Mouse (Mus musculus) cortical plate, adult 2 months (tissue): ENCODE data around the gene Cbwd1. TPM values are rescaled to one million over a fixed set of nuclear protein-coding genes. Genes with fewer than 3 reads are reported as not detected.
A peak's percentile ranks its signal among the peaks of the same experiment; 100 is the strongest.
"Not testable (repeated sequence)": the region's sequence is repeated elsewhere in the genome, so short reads cannot be mapped to it uniquely, and the experiment has no call there.

Experiments
- H3K27ac ChIP-seq: fragments of 200-500 bp; 2 replicates; pipeline ENCODE4 v1.5.1; 2012; ENCODE audit warnings: low read length, control low read depth, inconsistent platforms; ENCODE audit not compliant: insufficient read depth
- H3K4me1 ChIP-seq: fragments of 200-500 bp; 2 replicates; pipeline ENCODE4 v1.6.1; 2011; ENCODE audit warnings: low read length; ENCODE audit not compliant: control insufficient read depth, insufficient read depth
- H3K4me3 ChIP-seq: fragments of 200-500 bp; 2 replicates; pipeline ENCODE4 v1.5.1; 2011; ENCODE audit warnings: mild to moderate bottlenecking, low read length, control low read depth; ENCODE audit not compliant: insufficient read depth
- CTCF ChIP-seq: fragments of 200-500 bp; IDR thresholded peaks from 2 replicates; pipeline ENCODE4 v1.5.1; 2011; ENCODE audit warnings: mild to moderate bottlenecking, control low read depth, low read length; ENCODE audit not compliant: insufficient read depth; ENCODE audit errors: extremely low read depth
- POLR2A ChIP-seq: fragments of 200-500 bp; IDR thresholded peaks from 2 replicates; pipeline ENCODE4 v1.6.1; 2011; ENCODE audit warnings: mild to moderate bottlenecking, low read length, control low read depth; ENCODE audit not compliant: insufficient read depth; ENCODE audit errors: extremely low read depth
- polyA plus RNA-seq: library from polyadenylated mRNA; depleted of rRNA; stranded (reverse); fragments of >200 nt; gene quantifications from 2 replicates; pipeline ENCODE4 v1.2.3, GENCODE M21; 2012

Gene Cbwd1
- polyA plus RNA-seq, 1 experiment = 11.8 TPM

GRCm38 (mm10) chr19:24898737-24899577 lies 62.5 kb downstream of the Cbwd1 start:
- TF ChIP-seq CTCF (no peak), POLR2A (no peak)
- no peak overlapping the region for H3K4me3 ChIP-seq
- H3K4me1 ChIP-seq = no peaks in the 10 kb centered on the region
- no peak overlapping the region for H3K27ac ChIP-seq

GRCm38 (mm10) chr19:24897896-24898736 lies 63.3 kb downstream of the Cbwd1 start:
- no peak overlapping the region for H3K27ac ChIP-seq
- no peaks in the 10 kb centered on the region for H3K4me1 ChIP-seq
- TF ChIP-seq POLR2A = no peak
- TF ChIP-seq CTCF = no peak
- no peak overlapping the region for H3K4me3 ChIP-seq

- no peak overlapping the region for H3K4me3 ChIP-seq
- TF ChIP-seq CTCF (no peak), POLR2A (no peak)
- H3K4me1 ChIP-seq = no peaks in the 10 kb centered on the region
- no peak overlapping the region for H3K27ac ChIP-seq
Measured at GRCm38 (mm10) chr19:24897006-24897895, 64.2 kb downstream of the Cbwd1 start.

- TF ChIP-seq CTCF (no peak), POLR2A (no peak)
- no peaks in the 10 kb centered on the region for H3K4me1 ChIP-seq
- no peak overlapping the region for H3K27ac ChIP-seq
- no peak overlapping the region for H3K4me3 ChIP-seq
Measured at GRCm38 (mm10) chr19:24896536-24896935, 64.9 kb downstream of the Cbwd1 start.

GRCm38 (mm10) chr19:24886888-24887287 lies 74.5 kb downstream of the Cbwd1 start:
- Histone ChIP-seq H3K4me3 (no peak overlapping the region), H3K27ac (no peak overlapping the region), H3K4me1 (no peaks in the 10 kb centered on the region)
- no peak for TF ChIP-seq CTCF
- no peak for TF ChIP-seq POLR2A

GRCm38 (mm10) chr19:24885504-24885903 lies 75.9 kb downstream of the Cbwd1 start:
- no peak overlapping the region for H3K4me3 ChIP-seq
- TF ChIP-seq CTCF (peak; percentile 89), POLR2A (no peak)

GRCm38 (mm10) chr19:24881237-24881636 lies 80.2 kb downstream of the Cbwd1 start:
- H3K4me1 ChIP-seq = no peaks in the 10 kb centered on the region
- H3K27ac ChIP-seq = no peak overlapping the region
- TF ChIP-seq CTCF = no peak
- no peak for TF ChIP-seq POLR2A
- H3K4me3 ChIP-seq = no peak overlapping the region

More at GRCm38 (mm10) chr19:24885504-24885903, 75.9 kb downstream of the Cbwd1 start:
- Histone ChIP-seq H3K27ac (no peak overlapping the region), H3K4me1 (no peaks in the 10 kb centered on the region)

- not testable (repeated sequence) for H3K4me3 ChIP-seq, H3K27ac ChIP-seq, H3K4me1 ChIP-seq
Measured at GRCm38 (mm10) chr19:24875129-24875870, 86.1 kb downstream of the Cbwd1 start, which contains the start of gene Gm10053. TSS of gene Gm10053 (plus strand) at chr19:24875686.
